Mouse (Mus musculus) A20 (cell line): Measurements from ENCODE around the gene Angptl2.

Experiments
- DNase-seq: peaks from one replicate; pipeline ENCODE4 v3.0.0-alpha.2; 2011; ENCODE audit warnings: low read depth, low spot score

Gene Angptl2

DNA sequence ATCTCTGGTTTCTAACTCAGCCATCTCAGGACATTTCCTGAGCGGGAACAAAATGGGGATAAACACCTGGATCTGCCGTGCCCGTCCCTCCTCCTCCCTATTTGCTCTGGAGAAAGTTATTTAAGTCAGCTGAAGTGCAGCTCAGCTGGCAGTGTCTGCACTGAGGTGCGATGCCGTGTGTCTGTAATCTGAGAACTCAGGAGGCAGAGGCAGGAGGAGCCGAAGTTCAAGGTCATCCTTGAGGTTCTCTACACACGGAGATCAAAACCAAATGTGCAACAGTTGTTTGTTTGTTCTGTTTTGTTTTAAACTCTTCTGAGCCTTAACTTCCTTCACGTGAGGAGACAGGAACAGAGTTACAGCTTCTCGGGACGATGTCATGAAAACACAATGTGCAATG, 14.8 kb downstream of the Angptl2 start:
- no peak for DNase-seq

- no peak for DNase-seq
Measured at GRCm38 (mm10) chr2:33231788-33232187, 15.9 kb downstream of the Angptl2 start.

GRCm38 (mm10) chr2:33232782-33233570, 17.1 kb downstream of the Angptl2 start:
- no peak for DNase-seq

DNA sequence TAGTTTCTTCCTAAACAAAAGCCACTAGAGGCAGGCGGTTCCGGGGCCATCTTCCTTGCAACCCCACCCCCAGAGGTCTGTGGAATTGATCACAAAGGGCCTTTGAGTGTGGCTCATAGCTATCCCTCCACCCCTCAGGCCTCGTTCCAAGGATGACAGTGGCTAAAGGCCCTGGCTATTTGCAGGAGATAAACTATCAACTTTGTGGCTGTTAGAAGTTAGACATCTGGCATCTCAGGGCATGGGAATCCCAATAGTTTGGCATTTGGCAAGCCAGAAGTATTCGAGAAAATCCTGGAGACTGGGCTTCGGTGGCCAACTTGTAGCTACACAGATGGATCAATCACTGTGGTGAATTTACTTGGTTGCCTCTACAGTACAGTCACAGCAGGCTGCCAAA, 18.0 kb downstream of the Angptl2 start:
- no peak for DNase-seq

DNA sequence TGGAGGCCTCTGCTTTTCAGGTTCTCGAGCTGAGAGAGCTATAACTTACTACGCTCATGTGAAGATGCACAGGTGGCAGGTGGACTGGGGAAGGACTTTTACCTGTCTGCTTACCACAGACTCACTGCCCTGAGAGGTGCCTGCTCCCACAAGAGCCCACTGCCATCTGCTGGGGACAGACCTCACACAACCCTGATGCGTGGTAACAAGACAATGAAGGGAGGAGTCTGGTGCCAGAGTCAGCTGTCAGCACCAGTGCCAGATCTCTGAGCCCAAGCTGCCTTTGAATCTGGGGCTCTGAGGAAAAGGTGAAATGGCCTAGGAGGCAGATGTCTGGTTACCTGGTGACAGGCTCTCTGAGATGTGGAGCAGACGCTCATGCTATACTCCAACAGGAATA, 19.0 kb downstream of the Angptl2 start:
- DNase-seq: no peak

DNA sequence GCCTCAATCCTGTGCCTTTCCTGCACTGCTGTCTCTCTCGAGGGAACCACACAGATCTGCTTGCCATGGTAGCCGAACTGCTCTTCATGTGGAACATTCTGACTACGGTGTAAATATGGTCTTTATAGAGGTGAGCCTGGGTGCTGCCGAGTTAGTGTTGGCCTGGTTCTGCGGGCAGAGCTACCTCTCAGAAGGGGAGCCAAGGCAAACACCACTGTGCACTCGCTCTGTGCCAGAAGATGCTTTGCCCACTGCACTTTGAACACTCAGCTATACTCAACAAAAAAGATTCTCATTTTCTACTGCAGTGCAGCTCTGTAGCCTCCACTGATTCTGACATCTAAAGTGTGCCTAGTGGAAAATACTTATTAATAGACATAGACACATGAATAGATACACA, 21.7 kb downstream of the Angptl2 start:
- DNase-seq: no peak

DNA sequence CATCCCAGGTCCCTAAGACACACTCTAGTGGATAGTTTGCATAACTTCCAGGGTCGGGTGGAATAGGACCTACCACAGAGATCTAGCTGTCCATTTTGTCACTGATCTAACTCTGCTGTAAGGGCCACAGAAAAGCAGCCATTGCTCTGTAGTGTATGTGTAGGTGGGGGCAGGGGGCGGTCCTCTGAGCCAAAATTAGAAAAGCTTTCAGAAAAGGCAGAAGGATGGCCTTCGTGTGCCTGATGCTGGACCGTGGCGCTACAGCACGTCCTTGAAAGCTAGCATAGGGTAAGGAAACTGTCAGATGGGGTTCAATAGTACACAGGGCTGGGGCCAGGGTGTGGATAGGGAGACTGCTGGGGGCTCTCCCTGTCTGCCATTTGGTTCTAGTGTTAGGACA, 29.0 kb downstream of the Angptl2 start:
- DNase-seq: no peak

DNA sequence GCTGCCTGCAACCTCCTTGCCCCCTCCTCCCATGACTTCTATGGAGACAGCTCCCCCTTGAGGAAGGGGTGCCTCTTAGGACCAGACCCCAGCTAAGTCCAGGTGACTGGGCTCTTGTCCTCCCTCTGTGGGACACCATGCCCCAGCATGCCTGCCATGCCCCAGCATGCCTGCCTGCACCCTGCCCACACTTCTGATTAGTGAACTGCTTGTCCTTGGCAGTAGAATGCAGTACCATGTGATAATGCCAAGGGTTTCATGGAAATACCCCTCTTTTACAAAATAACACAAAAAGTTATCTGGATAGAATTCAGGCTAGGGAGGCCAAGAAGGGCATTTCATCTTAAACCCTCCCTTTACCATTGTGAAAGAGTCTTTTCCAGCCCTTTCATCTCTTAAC, 29.5 kb downstream of the Angptl2 start:
- DNase-seq: no peak

DNA sequence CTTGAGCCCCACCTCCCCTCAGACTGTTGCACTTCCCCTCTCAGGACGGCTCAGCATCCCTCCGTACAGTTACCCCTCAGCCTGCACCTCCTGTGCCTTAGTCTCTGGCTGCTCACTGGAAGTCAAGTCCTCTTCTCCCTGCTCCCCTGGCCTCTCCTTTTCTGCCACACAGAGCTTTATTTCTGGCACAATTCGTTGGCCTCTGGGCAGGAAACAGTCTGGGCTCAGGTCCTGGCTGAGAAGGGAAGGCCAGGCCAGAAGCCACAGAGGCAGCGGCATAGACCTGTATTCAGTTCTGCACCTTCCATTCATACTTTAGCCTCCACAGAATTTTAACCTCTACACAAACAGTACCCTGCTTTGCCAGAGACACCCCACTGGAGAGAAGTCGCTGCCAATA, 31.0 kb downstream of the Angptl2 start:
- no peak for DNase-seq

- DNase-seq: no peak
Measured at GRCm38 (mm10) chr2:33248549-33248948, 32.7 kb downstream of the Angptl2 start.

DNA sequence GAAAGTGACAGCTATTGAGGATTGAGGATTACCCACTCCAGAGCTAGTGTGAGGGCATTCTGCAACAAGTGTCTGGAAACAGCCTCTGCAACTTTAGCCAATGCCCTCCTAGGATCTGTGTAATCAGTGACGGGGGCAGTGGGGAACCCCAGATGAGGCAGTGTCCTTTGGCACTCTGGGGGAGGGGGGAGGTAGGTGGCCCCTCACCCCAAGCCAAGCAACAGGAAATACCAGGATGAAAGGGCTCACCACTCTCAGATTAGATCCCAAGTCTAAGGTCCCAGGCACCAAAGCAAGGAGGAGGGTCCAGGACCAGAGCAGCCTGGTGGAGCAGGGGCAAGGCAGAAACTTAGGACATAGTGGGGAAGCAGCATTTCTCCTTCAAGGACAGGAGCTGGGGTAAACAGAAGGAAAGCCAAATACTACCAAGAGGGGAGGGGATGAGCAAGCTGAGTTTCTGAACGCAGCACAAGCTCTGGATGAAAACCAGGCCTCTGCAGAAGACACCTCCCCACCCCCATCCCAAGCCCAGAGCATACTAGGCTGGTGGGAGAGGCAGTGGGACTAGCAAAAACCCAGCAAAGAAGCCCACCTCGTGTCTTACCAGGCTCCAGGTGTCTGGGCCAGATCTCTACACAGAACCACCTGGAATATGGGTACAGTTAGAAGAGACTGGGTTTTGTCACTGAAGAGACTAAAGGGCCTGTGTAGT, 34.2 kb downstream of the Angptl2 start:
- no peak for DNase-seq

- no peak for DNase-seq
Measured at GRCm38 (mm10) chr2:33252751-33253150, 36.9 kb downstream of the Angptl2 start.

DNA sequence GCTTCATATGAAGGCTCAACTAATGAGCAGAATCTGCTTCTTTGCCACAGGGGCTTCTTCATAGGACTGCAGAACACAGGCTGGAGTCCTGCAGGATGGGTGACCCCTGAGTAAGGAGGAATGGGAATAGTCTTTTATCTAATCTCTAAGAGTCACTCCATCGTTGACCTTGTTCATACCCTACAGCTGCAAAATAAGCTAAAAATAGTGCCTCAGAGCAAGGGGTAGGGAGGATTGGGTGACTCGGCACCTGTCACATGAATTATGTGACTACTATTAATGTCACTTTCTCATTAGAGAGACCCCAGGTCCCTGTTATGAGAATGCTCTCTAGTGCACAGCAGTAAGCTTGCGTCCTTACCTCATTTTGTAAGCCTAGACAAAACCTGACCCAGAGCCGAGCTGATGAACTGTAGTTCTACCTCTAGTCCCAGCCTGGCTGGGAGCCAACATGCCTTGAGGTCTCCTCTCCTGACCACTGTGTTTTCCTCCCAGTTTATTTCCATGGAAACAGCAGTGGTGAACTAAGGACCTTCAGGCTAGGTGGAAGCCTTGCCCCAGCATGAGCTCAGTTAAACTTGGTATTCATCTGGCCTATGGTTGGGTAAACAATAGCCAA, 37.8 kb downstream of the Angptl2 start:
- no peak for DNase-seq

GRCm38 (mm10) chr2:33254318-33254985, 38.6 kb downstream of the Angptl2 start:
- no peak for DNase-seq

DNA sequence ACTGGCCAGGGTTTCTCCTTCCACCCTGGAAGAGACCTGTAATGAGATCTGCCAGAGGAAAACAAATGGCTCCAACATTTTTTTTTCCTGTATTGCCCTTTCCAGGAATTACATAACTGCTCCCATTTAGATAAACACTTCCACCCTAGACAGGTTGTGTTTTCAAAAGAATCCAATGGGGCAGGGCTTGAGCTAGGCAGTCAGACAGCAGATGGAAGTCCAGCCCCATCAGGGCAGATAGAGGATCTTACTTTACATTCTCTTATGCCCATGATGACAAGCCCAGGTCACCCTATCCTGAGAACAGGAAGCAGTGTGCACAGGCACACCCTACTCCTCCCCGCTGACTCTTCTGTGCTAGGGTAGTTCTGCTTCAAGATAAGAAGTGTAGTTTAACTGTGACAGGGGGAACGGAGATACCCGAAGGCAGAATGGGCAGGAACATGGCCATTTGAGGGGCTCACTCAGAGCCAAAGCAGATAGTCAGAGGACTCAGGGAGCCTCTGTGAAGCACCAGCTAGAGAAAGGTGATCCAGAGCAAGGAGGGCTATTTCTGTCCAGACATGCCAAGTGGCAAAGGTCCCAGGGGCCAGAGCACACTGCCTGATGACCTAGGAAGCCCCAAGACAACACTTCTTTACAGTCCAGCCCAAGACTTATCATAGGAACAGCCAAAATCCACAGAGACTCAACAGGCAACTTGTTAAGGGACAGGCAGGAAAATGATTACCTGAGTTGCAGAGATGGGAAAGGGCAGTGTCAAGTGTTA, 41.1 kb downstream of the Angptl2 start:
- no peak for DNase-seq

GRCm38 (mm10) chr2:33260772-33261171, 44.9 kb downstream of the Angptl2 start:
- no peak for DNase-seq

- no peak for DNase-seq
Measured at GRCm38 (mm10) chr2:33261475-33261874, 45.6 kb downstream of the Angptl2 start.

DNA sequence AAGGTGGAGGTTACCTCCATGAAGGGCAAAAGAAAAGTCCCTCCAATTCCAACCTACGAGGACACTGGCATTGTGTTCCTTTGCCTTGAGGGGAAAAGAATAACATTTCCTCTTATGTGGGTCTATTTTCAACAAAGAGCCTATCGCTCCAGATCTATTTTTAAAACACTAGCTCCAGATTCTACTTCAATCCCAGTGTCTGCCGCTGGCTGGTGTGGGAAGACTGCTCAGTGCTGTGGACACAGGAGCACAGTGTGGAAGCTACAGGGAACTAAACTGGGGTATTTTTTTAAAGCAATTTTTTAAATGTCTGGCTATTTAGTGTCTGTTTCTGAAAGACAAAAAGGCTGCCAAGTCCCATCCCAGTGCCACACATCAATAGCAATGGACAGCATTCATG, 49.9 kb downstream of the Angptl2 start:
- DNase-seq: no peak

- no peak for DNase-seq
Measured at GRCm38 (mm10) chr2:33267075-33267474, 51.2 kb downstream of the Angptl2 start.

DNA sequence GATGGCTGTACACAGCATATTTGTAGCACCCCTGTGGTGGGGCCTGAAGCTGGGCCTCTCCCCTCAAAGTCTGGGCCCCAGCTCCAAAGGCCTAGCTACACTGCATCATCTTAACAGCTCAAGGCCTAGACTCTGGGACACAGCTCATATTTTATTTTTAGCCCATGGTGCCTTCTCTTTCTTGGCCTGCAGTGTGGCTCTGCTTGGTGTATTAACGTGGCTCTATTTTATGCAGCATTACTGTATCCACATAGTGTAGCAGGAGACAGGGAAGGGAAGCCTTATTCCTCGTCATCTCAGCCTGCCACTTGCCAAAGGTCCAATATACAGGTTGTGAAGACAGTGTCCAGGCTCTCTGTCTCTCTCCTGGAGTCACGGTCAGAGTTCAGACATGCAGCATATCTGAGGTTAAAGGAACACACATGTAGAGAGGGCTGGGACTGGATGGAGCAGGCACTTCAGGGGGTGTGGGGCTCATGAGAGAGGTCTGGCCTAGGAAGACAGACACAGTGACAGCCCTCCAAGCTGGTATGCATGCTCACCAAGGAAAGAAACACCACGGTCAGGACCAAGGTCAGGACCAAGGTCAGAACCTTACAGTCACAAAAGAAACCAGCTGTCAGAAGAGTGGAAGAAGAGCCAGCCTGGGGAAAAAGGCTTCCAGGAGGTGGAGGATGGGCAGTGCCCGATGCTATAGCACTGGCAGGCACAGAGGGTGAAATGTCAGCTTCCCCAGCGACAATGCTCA, 52.7 kb downstream of the Angptl2 start:
- no peak for DNase-seq

GRCm38 (mm10) chr2:33269132-33269493, 53.2 kb downstream of the Angptl2 start:
- DNase-seq: no peak
